Mouse (Mus musculus) ES-E14 (cell line): Measurements from ENCODE around the gene Lrrc73.

Source experiments
- CHD2 ChIP-seq: IDR thresholded peaks from 2 replicates; pipeline ENCODE4 v1.6.1; 2014; ENCODE audit warnings: mild to moderate bottlenecking, low read depth, low read length, inconsistent platforms
- ZC3H11A ChIP-seq: IDR thresholded peaks from 2 replicates; pipeline ENCODE4 v1.6.1; 2012; ENCODE audit warnings: low read depth, mild to moderate bottlenecking, inconsistent platforms, low read length, borderline replicate concordance
- ZNF384 ChIP-seq: IDR thresholded peaks from 2 replicates; pipeline ENCODE4 v1.6.1; 2012; ENCODE audit warnings: low read depth, low read length, inconsistent platforms

DNA sequence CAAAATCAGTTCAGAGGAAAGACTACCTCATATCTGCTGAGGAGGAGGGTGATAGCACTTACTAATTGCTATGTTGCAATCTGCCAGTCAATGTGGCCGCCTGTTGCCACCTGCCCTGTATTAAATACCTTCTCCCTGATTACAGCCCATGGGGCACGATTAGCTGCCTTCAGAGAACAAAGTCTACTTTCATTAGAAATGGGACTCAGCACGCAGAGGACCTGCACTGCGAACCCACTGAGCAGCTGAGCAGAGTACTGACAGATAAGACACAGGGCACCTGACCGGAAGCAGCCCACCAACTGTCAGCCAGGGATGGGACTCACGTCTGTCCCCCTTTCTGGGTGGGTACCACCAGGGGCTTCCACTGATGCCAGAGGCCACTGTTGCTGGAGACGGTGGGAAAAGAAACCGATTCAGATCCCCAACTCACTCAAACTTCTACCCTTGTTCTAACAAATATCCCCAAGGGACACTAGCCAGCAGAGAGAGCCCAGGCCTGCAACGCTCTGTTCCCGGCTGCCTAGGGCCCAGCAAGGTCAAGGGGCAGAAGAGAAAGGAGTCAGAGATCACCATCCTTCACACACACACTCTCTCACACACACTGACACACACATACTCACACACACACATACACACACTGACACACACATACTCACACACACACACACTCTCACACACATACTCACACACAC lies 14.8 kb downstream of the Lrrc73 start:
- TF ChIP-seq ZNF384 (no peak), ZC3H11A (no peak), CHD2 (no peak)
